Mouse (Mus musculus) heart, postnatal 0 days (tissue): Measurements from ENCODE around the gene Sesn1. TPM values are rescaled to one million over a fixed set of nuclear protein-coding genes. Genes with fewer than 3 reads are reported as not detected.
A peak's percentile ranks its signal among the peaks of the same experiment; 100 is the strongest.

ENCODE experiments used
- ATAC-seq: fragments of 200-750 bp; cut with Nextera tagmentation; 2 replicates; pipeline ENCODE4 v1.8.0; 2017; ENCODE audit warnings: low read depth, moderate number of reproducible peaks, moderate library complexity; ENCODE audit not compliant: insufficient read depth
- DNase-seq: peaks from one replicate; pipeline ENCODE4 v3.0.0-alpha.2; 2016; ENCODE audit warnings: low spot score
- H3K27ac ChIP-seq: fragments of 300-500 bp; sonication (generic); 2 replicates; pipeline ENCODE4 v1.5.1; 2014; ENCODE audit warnings: low read depth, mild to moderate bottlenecking
- H3K27me3 ChIP-seq: fragments of 300-500 bp; sonication (generic); 2 replicates; pipeline ENCODE4 v1.6.1; 2014; ENCODE audit warnings: low read length, mixed read lengths; ENCODE audit not compliant: control insufficient read depth, insufficient read depth
- H3K36me3 ChIP-seq: fragments of 300-500 bp; sonication (generic); replicated peaks from 2 replicates; pipeline ENCODE4 v1.6.1; 2014; ENCODE audit warnings: low read length, mixed read lengths; ENCODE audit not compliant: control insufficient read depth, insufficient read depth
- H3K4me1 ChIP-seq: fragments of 300-500 bp; sonication (generic); 2 replicates; pipeline ENCODE4 v1.6.1; 2014; ENCODE audit warnings: antibody characterized with exemption; ENCODE audit not compliant: control insufficient read depth, insufficient read depth
- H3K4me2 ChIP-seq: fragments of 300-500 bp; sonication (generic); 2 replicates; pipeline ENCODE4 v1.6.1; 2014; ENCODE audit warnings: low read depth, mild to moderate bottlenecking, low read length, moderate library complexity
- H3K4me3 ChIP-seq: fragments of 300-500 bp; sonication (generic); 2 replicates; pipeline ENCODE4 v1.5.1; 2014; ENCODE audit warnings: low read depth, low read length
- H3K9ac ChIP-seq: fragments of 300-500 bp; sonication (generic); replicated peaks from 2 replicates; pipeline ENCODE4 v1.6.1; 2014; ENCODE audit warnings: low read depth, low read length, mixed read lengths
- H3K9me3 ChIP-seq: fragments of 300-500 bp; sonication (generic); replicated peaks from 2 replicates; pipeline ENCODE4 v1.6.1; 2016; ENCODE audit warnings: low read length; ENCODE audit not compliant: control insufficient read depth
- CTCF ChIP-seq: IDR thresholded peaks from 2 replicates; pipeline ENCODE4 v1.5.1; 2016; ENCODE audit warnings: antibody characterized with exemption, control low read depth, low read depth
- EP300 ChIP-seq: IDR thresholded peaks from 2 replicates; pipeline ENCODE4 v1.6.1; 2016; ENCODE audit warnings: antibody characterized with exemption, low read depth
- WGBS: fragments of 180-500 bp; shearing (Covaris S2); extraction: QIAGEN DNeasy Blood & Tissue Kit; methylation state at CpG from one replicate; pipeline ENCODE4 v1.1.7; 2014; 5-methylcytosine and 5-hydroxymethylcytosine counted together
- polyA plus RNA-seq: library from polyadenylated mRNA; unstranded; fragments of >200 nt; fragmentation: Nextera tagmentation; extraction: Ambion mirVana; gene quantifications from 2 replicates; pipeline ENCODE4 v1.2.1, GENCODE M21; 2015
- total RNA-seq: library from RNA; depleted of rRNA; stranded (reverse); fragments of >200 nt; gene quantifications from 2 replicates; pipeline ENCODE4 v1.2.3, GENCODE M21; 2014; ENCODE audit warnings: low replicate concordance

The Sesn1 gene
- total and polyA plus RNA-seq, 2 experiments from 2014 or later = 44.5 to 68.2 TPM

GRCm38 (mm10) chr10:41859820-41860219 lies 50.1 kb downstream of the Sesn1 start:
- H3K9ac ChIP-seq = no peak overlapping the region
- H3K27ac ChIP-seq = no peak overlapping the region
- no peak for DNase-seq
- H3K27me3 ChIP-seq = no peaks in the 10 kb centered on the region
- no peak overlapping the region for H3K4me2 ChIP-seq
- H3K4me1 ChIP-seq = no peaks in the 10 kb centered on the region
- H3K4me3 ChIP-seq = no peak overlapping the region
- no peaks in the 10 kb centered on the region for H3K9me3 ChIP-seq
- ATAC-seq = no peak
- TF ChIP-seq EP300 (no peak), CTCF (no peak)
- H3K36me3 ChIP-seq = no peaks in the 10 kb centered on the region

GRCm38 (mm10) chr10:41860275-41860688 lies 50.5 kb downstream of the Sesn1 start:
- 74% methylated on average over 2 of the region's 2 CpGs for WGBS
- no peak overlapping the region for H3K4me2 ChIP-seq
- no peaks in the 10 kb centered on the region for H3K9me3 ChIP-seq
- no peak overlapping the region for H3K9ac ChIP-seq
- TF ChIP-seq CTCF (no peak), EP300 (no peak)
- ATAC-seq (no peak), DNase-seq (no peak)
- H3K4me1 ChIP-seq = no peaks in the 10 kb centered on the region
- no peak overlapping the region for H3K4me3 ChIP-seq
- no peaks in the 10 kb centered on the region for H3K27me3 ChIP-seq
- no peaks in the 10 kb centered on the region for H3K36me3 ChIP-seq
- H3K27ac ChIP-seq = no peak overlapping the region

DNA sequence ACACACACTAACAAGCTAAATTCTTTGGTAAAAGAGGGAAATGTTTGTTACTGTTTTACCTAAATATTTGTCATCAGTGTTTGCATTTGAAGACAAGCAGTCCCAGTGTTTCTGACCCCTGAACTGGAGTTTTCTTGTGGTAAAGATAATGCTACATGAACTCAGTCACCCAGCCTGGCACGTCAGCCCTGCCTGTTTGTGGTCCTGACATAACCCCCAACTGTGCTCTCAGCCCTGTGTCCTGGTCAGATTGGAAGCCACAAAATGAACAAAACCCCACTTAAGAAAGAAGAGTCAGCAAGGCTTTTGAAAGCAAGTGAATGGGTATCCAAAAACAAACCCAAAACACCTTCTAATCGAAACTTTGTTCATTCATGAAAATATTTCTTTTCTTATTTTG lies 53.3 kb downstream of the Sesn1 start:
- Histone ChIP-seq H3K27me3 (no peaks in the 10 kb centered on the region), H3K27ac (no peak overlapping the region), H3K36me3 (no peaks in the 10 kb centered on the region), H3K9me3 (no peaks in the 10 kb centered on the region), H3K4me1 (peaks cover 8% of the 10 kb centered on the region; the same call in 1 of the 2 replicates), H3K4me3 (no peak overlapping the region), H3K4me2 (no peak overlapping the region), H3K9ac (no peak overlapping the region)
- 67% methylated on average over 2 of the region's 2 CpGs for WGBS
- no peak for TF ChIP-seq EP300
- no peak for TF ChIP-seq CTCF
- DNase-seq = no peak
- ATAC-seq = no peak

DNA sequence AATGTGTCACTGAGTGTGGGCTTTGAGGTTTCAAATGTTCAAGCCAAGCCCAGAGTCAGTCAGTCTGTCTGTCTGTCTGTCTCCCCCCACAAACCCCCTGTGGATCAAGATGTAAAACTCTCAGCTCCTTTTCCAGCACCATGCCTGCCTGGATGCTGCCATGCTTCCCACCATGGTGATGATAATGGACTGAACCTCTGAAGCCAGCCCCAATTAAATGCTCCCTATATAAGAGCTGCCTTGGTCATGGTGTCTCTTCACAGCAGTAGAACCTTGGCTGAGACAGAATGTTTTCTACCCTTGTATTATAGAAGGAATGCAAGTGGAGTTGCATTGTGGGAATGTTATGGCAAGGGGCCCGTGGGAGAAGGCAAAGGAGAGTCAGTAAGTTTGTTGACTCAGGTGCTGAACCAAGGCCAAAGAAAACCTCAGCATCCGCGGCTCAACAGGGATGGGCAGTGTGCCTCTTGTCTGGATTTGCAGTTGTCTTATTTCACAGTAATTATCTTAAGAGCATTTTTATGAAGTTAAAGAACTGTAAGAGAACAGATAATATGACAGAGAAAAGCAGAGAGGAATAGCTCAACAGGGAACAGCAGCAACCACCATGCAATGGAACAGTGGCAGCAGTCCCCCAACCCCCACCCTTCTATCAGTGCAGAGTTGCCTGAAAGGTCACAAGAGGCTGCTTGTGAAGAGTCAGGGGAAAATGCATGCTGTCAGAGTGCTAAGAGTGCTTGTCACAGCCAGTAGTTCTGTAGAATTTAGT lies 56.5 kb downstream of the Sesn1 start:
- H3K27me3 ChIP-seq = no peaks in the 10 kb centered on the region
- 46% methylated on average over 3 of the region's 3 CpGs for WGBS
- DNase-seq = peak; percentile 69
- ATAC-seq = peak; percentile 68
- H3K27ac ChIP-seq = peak overlapping the region; percentile 39
- no peaks in the 10 kb centered on the region for H3K9me3 ChIP-seq
- TF ChIP-seq CTCF (no peak), EP300 (no peak)
- peaks cover 8% of the 10 kb centered on the region; the same call in 1 of the 2 replicates for H3K4me1 ChIP-seq
- H3K4me3 ChIP-seq = no peak overlapping the region
- H3K36me3 ChIP-seq = no peaks in the 10 kb centered on the region
- H3K4me2 ChIP-seq = no peak overlapping the region
- no peak overlapping the region for H3K9ac ChIP-seq

DNA sequence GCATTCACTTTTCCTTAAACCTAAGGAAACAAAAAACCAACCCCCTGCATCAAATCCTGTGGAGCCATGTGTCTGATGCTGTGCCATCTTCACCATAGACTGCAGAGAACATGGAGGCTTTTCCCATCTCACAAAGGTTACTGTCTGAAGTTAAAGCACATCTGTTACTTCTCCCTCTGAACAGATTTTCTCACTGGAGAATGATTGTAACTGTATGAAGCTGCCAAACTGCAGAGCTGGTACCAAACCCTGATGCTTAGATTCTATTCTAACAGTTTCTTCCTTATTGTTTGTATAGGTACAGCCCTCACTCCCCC lies 57.1 kb downstream of the Sesn1 start:
- Histone ChIP-seq H3K36me3 (no peaks in the 10 kb centered on the region), H3K4me1 (peaks cover 8% of the 10 kb centered on the region; the same call in 1 of the 2 replicates), H3K9ac (no peak overlapping the region), H3K27ac (peak overlapping the region; percentile 39), H3K4me2 (no peak overlapping the region), H3K9me3 (no peaks in the 10 kb centered on the region), H3K4me3 (no peak overlapping the region), H3K27me3 (no peaks in the 10 kb centered on the region)
- TF ChIP-seq EP300 (no peak), CTCF (no peak)
- no peak for DNase-seq
- no peak for ATAC-seq

- ATAC-seq (no peak), DNase-seq (no peak)
- Histone ChIP-seq H3K4me1 (peaks cover 8% of the 10 kb centered on the region; the same call in 1 of the 2 replicates), H3K4me3 (no peak overlapping the region), H3K9ac (no peak overlapping the region), H3K27ac (no peak overlapping the region), H3K4me2 (no peak overlapping the region), H3K36me3 (no peaks in the 10 kb centered on the region), H3K9me3 (no peaks in the 10 kb centered on the region), H3K27me3 (no peaks in the 10 kb centered on the region)
- TF ChIP-seq CTCF (no peak), EP300 (no peak)
- 83% methylated on average over 5 of the region's 5 CpGs for WGBS
These were observed 58.2 kb downstream of the Sesn1 start for GRCm38 (mm10) chr10:41867956-41868355.
